Mouse (Mus musculus): ENCODE data around the gene Prkg1.
"Not testable (repeated sequence)": the region's sequence is repeated elsewhere in the genome, so short reads cannot be mapped to it uniquely, and the experiment has no call there.

The Prkg1 gene

GRCm38 (mm10) chr19:31336381-31336780 lies 428.5 kb downstream of the Prkg1 start:
- DNase-seq (ENCODE audit: low read depth, low spot score): no peak

GRCm38 (mm10) chr19:31329893-31330292 lies 434.9 kb downstream of the Prkg1 start:
- no peak for DNase-seq (ENCODE audit: low read depth, low spot score)

GRCm38 (mm10) chr19:31304760-31305159 lies 460.1 kb downstream of the Prkg1 start:
- no peak for DNase-seq (ENCODE audit: low read depth, low spot score)

GRCm38 (mm10) chr19:31291231-31291630 lies 473.6 kb downstream of the Prkg1 start:
- no peak for DNase-seq (ENCODE audit: low read depth, low spot score)

GRCm38 (mm10) chr19:31284581-31284980 lies 480.3 kb downstream of the Prkg1 start:
- no peak for DNase-seq (ENCODE audit: low read depth, low spot score)

- no peak for DNase-seq (ENCODE audit: low read depth, low spot score)
These were observed 480.7 kb downstream of the Prkg1 start for GRCm38 (mm10) chr19:31284126-31284525.

- no peak for DNase-seq (ENCODE audit: low read depth, low spot score)
These were observed 481.2 kb downstream of the Prkg1 start for GRCm38 (mm10) chr19:31283617-31284016.

GRCm38 (mm10) chr19:31279797-31280486 lies 484.9 kb downstream of the Prkg1 start:
- DNase-seq (ENCODE audit: low read depth, low spot score): no peak

- DNase-seq (ENCODE audit: low read depth, low spot score): no peak
These were observed 502.4 kb downstream of the Prkg1 start for GRCm38 (mm10) chr19:31262438-31262837.

GRCm38 (mm10) chr19:31260494-31260893 lies 504.3 kb downstream of the Prkg1 start:
- DNase-seq (ENCODE audit: low read depth, low spot score): no peak

GRCm38 (mm10) chr19:31255780-31256179 lies 509.1 kb downstream of the Prkg1 start:
- no peak for DNase-seq (ENCODE audit: low read depth, low spot score)

GRCm38 (mm10) chr19:31232410-31232809 lies 532.4 kb downstream of the Prkg1 start:
- DNase-seq (ENCODE audit: low read depth, low spot score): no peak

- no peak for DNase-seq (ENCODE audit: low read depth, low spot score)
These were observed 536.4 kb downstream of the Prkg1 start for GRCm38 (mm10) chr19:31228385-31228784.

- no peak for DNase-seq (ENCODE audit: low read depth, low spot score)
These were observed 541.4 kb downstream of the Prkg1 start for GRCm38 (mm10) chr19:31223457-31223856.

- DNase-seq (ENCODE audit: low read depth, low spot score): not testable (repeated sequence)
These were observed 545.6 kb downstream of the Prkg1 start for GRCm38 (mm10) chr19:31219261-31219660.

- DNase-seq (ENCODE audit: low read depth, low spot score): no peak
These were observed 554.0 kb downstream of the Prkg1 start for GRCm38 (mm10) chr19:31210850-31211249.

- peak; percentile 2 for DNase-seq (ENCODE audit: low read depth, low spot score)
These were observed 554.4 kb downstream of the Prkg1 start for GRCm38 (mm10) chr19:31210449-31210848.

GRCm38 (mm10) chr19:31199583-31199982 lies 565.2 kb downstream of the Prkg1 start:
- DNase-seq (ENCODE audit: low read depth, low spot score): no peak

- no peak for DNase-seq (ENCODE audit: low read depth, low spot score)
These were observed 566.4 kb downstream of the Prkg1 start for GRCm38 (mm10) chr19:31198461-31198860.

GRCm38 (mm10) chr19:31197076-31197475 lies 567.8 kb downstream of the Prkg1 start:
- no peak for DNase-seq (ENCODE audit: low read depth, low spot score)

- DNase-seq (ENCODE audit: low read depth, low spot score): no peak
These were observed 576.1 kb downstream of the Prkg1 start for GRCm38 (mm10) chr19:31188559-31189218.

- no peak for DNase-seq (ENCODE audit: low read depth, low spot score)
These were observed 584.1 kb downstream of the Prkg1 start for GRCm38 (mm10) chr19:31180757-31181156.

- DNase-seq (ENCODE audit: low read depth, low spot score): no peak
These were observed 587.4 kb downstream of the Prkg1 start for GRCm38 (mm10) chr19:31177279-31177922.

Data from A20 (cell line).